In the genomic region with DNA sequence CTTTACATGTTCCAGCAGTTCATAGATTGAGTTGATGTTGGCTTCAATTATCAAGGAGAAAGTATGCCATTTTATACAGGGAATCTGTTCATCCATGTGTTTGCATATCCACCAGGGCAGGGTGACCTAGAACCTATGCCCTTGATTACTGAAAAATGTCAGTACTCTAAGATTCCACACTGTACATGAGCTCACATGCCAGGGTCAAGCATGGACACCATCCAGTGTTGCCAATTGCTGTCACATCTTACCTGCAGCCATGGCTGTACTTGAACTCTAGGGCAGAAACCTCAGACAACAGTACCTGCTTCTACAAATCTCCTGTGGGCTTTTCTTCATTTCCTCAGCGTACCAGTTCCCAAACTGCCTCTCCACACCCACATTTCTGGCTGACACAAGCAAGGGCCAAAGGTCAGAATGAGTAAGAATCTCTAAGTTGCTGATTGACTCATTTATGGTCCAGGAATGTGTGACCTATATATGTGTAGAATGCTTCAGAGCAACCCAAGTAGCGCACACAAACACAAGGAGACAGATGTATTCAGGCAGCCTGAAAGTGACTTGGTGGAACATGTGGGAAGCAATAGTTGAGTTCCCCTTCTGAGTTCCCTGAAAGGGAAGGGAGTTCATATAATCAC, we compare ENCODE assay signal across 14 mouse cellular contexts. TPM values are rescaled to one million over a fixed set of nuclear protein-coding genes. Genes with fewer than 3 reads are reported as not detected.
"Had no signal": no experiment of that assay in that cellular context is flagged by ENCODE, and none has a peak within 500 bp of the region (broad histone marks: within the 10 kb centered on the region; RNA-seq: fewer than 3 reads in every experiment).

No protein-coding gene starts in this region.

- H3K27ac ChIP-seq: left cerebral cortex, adult 2 months; limb, embryonic 15.5 days; liver, embryonic 14.5 days; neural tube, embryonic 15.5 days had no signal

- H3K4me1 ChIP-seq: limb, embryonic 15.5 days; neural tube, embryonic 15.5 days had no signal

- H3K27me3 ChIP-seq: limb, embryonic 15.5 days; neural tube, embryonic 15.5 days had no signal

- DNase-seq: kidney, adult 11 months; kidney, postnatal 10 days; lung, adult 18-20 months; midbrain, embryonic 14.5 days; right cerebral cortex, postnatal 4 days had no signal

- H3K36me3 ChIP-seq: limb, embryonic 15.5 days; neural tube, embryonic 15.5 days had no signal

- H3K9ac ChIP-seq: limb, embryonic 15.5 days; liver, embryonic 14.5 days; neural tube, embryonic 15.5 days had no signal

- H3K4me2 ChIP-seq: limb, embryonic 15.5 days; neural tube, embryonic 15.5 days had no signal

- H3K4me3 ChIP-seq: left cerebral cortex, adult 2 months; limb, embryonic 15.5 days; myocyte; neural tube, embryonic 15.5 days had no signal

- H3K9me3 ChIP-seq: limb, embryonic 15.5 days; neural tube, embryonic 15.5 days had no signal

RNA-seq across cellular contexts. Expression of a gene that starts 44.3 kb away (rescaled TPM):
- total RNA-seq: megakaryocyte progenitor cell, adult 5-6 weeks had no signal
- polyA plus RNA-seq: kidney, embryonic 14.5 days; liver, embryonic 14.5 days; lung, embryonic 16.5 days; spleen, adult 2 months had no signal
